Mouse (Mus musculus): ENCODE results near the gene Csk.

DNA sequence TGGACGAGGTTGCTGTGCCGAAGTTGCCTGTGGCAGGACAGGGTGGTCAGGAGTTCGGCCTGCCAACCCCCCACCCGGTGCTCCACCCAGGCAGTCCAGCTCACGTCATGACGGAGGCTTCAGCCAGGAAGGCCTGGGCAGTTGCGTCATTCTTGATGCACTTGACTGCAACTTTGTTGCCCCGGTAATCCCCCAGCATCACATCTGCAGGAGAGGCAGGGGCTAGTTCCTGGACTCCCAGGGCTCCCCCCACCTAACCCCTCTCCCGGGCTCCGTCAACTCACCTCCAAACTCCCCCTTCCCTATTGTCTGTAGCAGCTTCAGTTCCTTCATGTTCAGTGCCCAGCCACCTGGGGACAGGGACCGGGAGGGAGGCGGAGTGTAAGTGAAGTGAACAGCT is 24.7 kb downstream of the Csk start:
- TF ChIP-seq POLR2A (IDR thresholded peaks at IDR 0.05; ENCODE audit: insufficient read depth, low read length) (no peak), EP300 (IDR thresholded peaks at IDR 0.05; ENCODE audit: insufficient read depth, low read depth, low read length) (no peak), CTCF (IDR thresholded peaks at IDR 0.05; ENCODE audit: low read depth, low read length) (no peak)

Measured in ES-Bruce4 (cell line).